Mouse (Mus musculus) embryonic fibroblast, embryonic 13.5 days (primary cell): Measurements from ENCODE around the gene Zmym6.
A peak's percentile ranks its signal among the peaks of the same experiment; 100 is the strongest.

ENCODE experiments used
- CTCF ChIP-seq: IDR thresholded peaks from 2 replicates; pipeline ENCODE4 v1.5.1; 2011; ENCODE audit warnings: mild to moderate bottlenecking, control low read depth, low read length, moderate library complexity, borderline replicate concordance; ENCODE audit not compliant: insufficient read depth
- POLR2A ChIP-seq: IDR thresholded peaks from 2 replicates; pipeline ENCODE4 v1.6.1; 2011; ENCODE audit warnings: low read depth, mild to moderate bottlenecking, control low read depth, low read length, moderate library complexity

GRCm38 (mm10) chr4:127076875-127077548, at the start of gene Zmym6:
- no peak for TF ChIP-seq CTCF
- TF ChIP-seq POLR2A, result peak; percentile 96
